Mouse (Mus musculus) embryo, embryonic 10.5 days (tissue): ENCODE measurements around the gene Lrp4.

ENCODE experiments used
- DNase-seq: peaks from one replicate; pipeline ENCODE4 v3.0.0-alpha.2; 2015; ENCODE audit warnings: low spot score

The Lrp4 gene

GRCm38 (mm10) chr2:91457259-91457655 is at the start of gene Lrp4:
TSS of gene Lrp4 (plus strand) at chr2:91457511.
- no peak for DNase-seq

GRCm38 (mm10) chr2:91408031-91408430 is 49.3 kb upstream of the Lrp4 start:
- no peak for DNase-seq

GRCm38 (mm10) chr2:91411473-91411872 is 45.8 kb upstream of the Lrp4 start:
- no peak for DNase-seq

- peak; percentile 58 for DNase-seq
Observed at GRCm38 (mm10) chr2:91412361-91412760, 45.0 kb upstream of the Lrp4 start.

GRCm38 (mm10) chr2:91413811-91414210 is 43.5 kb upstream of the Lrp4 start:
- DNase-seq = no peak

GRCm38 (mm10) chr2:91421641-91422040 is 35.7 kb upstream of the Lrp4 start:
- DNase-seq = no peak

- DNase-seq = no peak
Observed at GRCm38 (mm10) chr2:91424061-91424720, 33.1 kb upstream of the Lrp4 start.

- DNase-seq = no peak
Observed at GRCm38 (mm10) chr2:91426321-91426720, 31.0 kb upstream of the Lrp4 start.

- no peak for DNase-seq
Observed at GRCm38 (mm10) chr2:91429146-91429545, 28.2 kb upstream of the Lrp4 start.

GRCm38 (mm10) chr2:91429915-91430599 is 27.3 kb upstream of the Lrp4 start:
- DNase-seq = peak; percentile 45

- peak; percentile 32 for DNase-seq
Observed at GRCm38 (mm10) chr2:91430600-91430919, 26.8 kb upstream of the Lrp4 start.

GRCm38 (mm10) chr2:91436713-91437112 is 20.6 kb upstream of the Lrp4 start:
- DNase-seq = no peak

GRCm38 (mm10) chr2:91437116-91437815 is 20.0 kb upstream of the Lrp4 start:
- DNase-seq = no peak

GRCm38 (mm10) chr2:91439271-91439670 is 18.0 kb upstream of the Lrp4 start:
- no peak for DNase-seq

GRCm38 (mm10) chr2:91439876-91440275 is 17.4 kb upstream of the Lrp4 start:
- DNase-seq = no peak

GRCm38 (mm10) chr2:91440686-91441085 is 16.6 kb upstream of the Lrp4 start:
- DNase-seq = no peak

GRCm38 (mm10) chr2:91441715-91442114 is 15.6 kb upstream of the Lrp4 start:
- DNase-seq = no peak

GRCm38 (mm10) chr2:91442241-91442640 is 15.1 kb upstream of the Lrp4 start:
- no peak for DNase-seq

GRCm38 (mm10) chr2:91444286-91444892 is 12.9 kb upstream of the Lrp4 start, which contains the start of gene 1110051M20Rik:
TSS of gene 1110051M20Rik (minus strand) at chr2:91444704.
- DNase-seq = peak; percentile 97

GRCm38 (mm10) chr2:91449662-91450061 is 7.6 kb upstream of the Lrp4 start:
- no peak for DNase-seq

- no peak for DNase-seq
Observed at GRCm38 (mm10) chr2:91450316-91450715, 7.0 kb upstream of the Lrp4 start.

- DNase-seq = no peak
Observed at GRCm38 (mm10) chr2:91452658-91453057, 4.7 kb upstream of the Lrp4 start.
